Mouse (Mus musculus) spleen, adult 2 months (tissue): ENCODE data around the gene Xpnpep3.

Experiments
- CTCF ChIP-seq: fragments of 200-500 bp; IDR thresholded peaks from 2 replicates; pipeline ENCODE4 v1.5.1; 2011; ENCODE audit warnings: mild to moderate bottlenecking, inconsistent platforms; ENCODE audit not compliant: insufficient read depth, insufficient read length, insufficient replicate concordance; ENCODE audit errors: extremely low read depth
- POLR2A ChIP-seq: fragments of 200-500 bp; IDR thresholded peaks from 2 replicates; pipeline ENCODE4 v1.6.1; 2011; ENCODE audit warnings: low read depth, low read length, inconsistent platforms

- no peak for TF ChIP-seq POLR2A
- TF ChIP-seq CTCF: no peak
These were observed 22.3 kb downstream of the Xpnpep3 start for GRCm38 (mm10) chr15:81422156-81422681.
